Mouse (Mus musculus) limb, embryonic 11.5 days (tissue): Measurements from ENCODE around the gene Akr1c13. TPM values are rescaled to one million over a fixed set of nuclear protein-coding genes. Genes with fewer than 3 reads are reported as not detected.
"Not testable (repeated sequence)": the region's sequence is repeated elsewhere in the genome, so short reads cannot be mapped to it uniquely, and the experiment has no call there.

Experiments
- ATAC-seq: fragments of 200-750 bp; cut with Nextera tagmentation; 2 replicates; pipeline ENCODE4 v1.8.0; 2017; ENCODE audit warnings: low read depth; ENCODE audit not compliant: insufficient number of reproducible peaks, low FRiP score, low TSS enrichment
- DNase-seq: peaks from one replicate; pipeline ENCODE4 v3.0.0-alpha.2; 2015; ENCODE audit warnings: low spot score
- H3K27ac ChIP-seq: fragments of 300-500 bp; sonication (generic); replicated peaks from 2 replicates; pipeline ENCODE4 v1.5.1; 2014; ENCODE audit warnings: low read depth, mild to moderate bottlenecking, low read length
- H3K27me3 ChIP-seq: fragments of 300-500 bp; sonication (generic); 2 replicates; pipeline ENCODE4 v1.6.1; 2014; ENCODE audit warnings: mild to moderate bottlenecking, low read length, mixed read lengths; ENCODE audit not compliant: control insufficient read depth, insufficient read depth
- H3K36me3 ChIP-seq: fragments of 300-500 bp; sonication (generic); 2 replicates; pipeline ENCODE4 v1.6.1; 2014; ENCODE audit warnings: mild to moderate bottlenecking, low read length, moderate library complexity, mixed read lengths; ENCODE audit not compliant: control insufficient read depth, insufficient read depth
- H3K4me1 ChIP-seq: fragments of 300-500 bp; sonication (generic); 2 replicates; pipeline ENCODE4 v1.6.1; 2014; ENCODE audit warnings: low read length, mixed read lengths; ENCODE audit not compliant: control insufficient read depth, insufficient read depth
- H3K4me2 ChIP-seq: fragments of 300-500 bp; sonication (generic); 2 replicates; pipeline ENCODE4 v1.6.1; 2014; ENCODE audit warnings: low read depth, mild to moderate bottlenecking, moderate library complexity; ENCODE audit not compliant: severe bottlenecking
- H3K4me3 ChIP-seq: fragments of 300-500 bp; sonication (generic); 2 replicates; pipeline ENCODE4 v1.5.1; 2014; ENCODE audit warnings: low read depth, low read length
- H3K9ac ChIP-seq: fragments of 300-500 bp; sonication (generic); 2 replicates; pipeline ENCODE4 v1.6.1; 2014; ENCODE audit warnings: mild to moderate bottlenecking, low read length
- H3K9me3 ChIP-seq: fragments of 300-500 bp; sonication (generic); 2 replicates; pipeline ENCODE4 v1.6.1; 2016; ENCODE audit warnings: low read length; ENCODE audit not compliant: control insufficient read depth
- WGBS: fragments of 180-500 bp; shearing (Covaris S2); extraction: QIAGEN DNeasy Blood & Tissue Kit; methylation state at CpG from one replicate; pipeline ENCODE4 v1.1.7; 2014; 5-methylcytosine and 5-hydroxymethylcytosine counted together
- polyA plus RNA-seq: library from polyadenylated mRNA; unstranded; fragments of >200 nt; fragmentation: Nextera tagmentation; extraction: Ambion mirVana; gene quantifications from 2 replicates; pipeline ENCODE4 v1.2.1, GENCODE M21; 2014

The Akr1c13 gene
- polyA plus RNA-seq, 1 experiment from 2014 or later = 1.2 TPM

GRCm38 (mm10) chr13:4183116-4183515 is 7.8 kb upstream of the Akr1c13 start:
- ATAC-seq (no peak), DNase-seq (no peak)
- Histone ChIP-seq H3K27me3 (no peaks in the 10 kb centered on the region), H3K9me3 (no peaks in the 10 kb centered on the region), H3K4me3 (no peak overlapping the region), H3K9ac (no peak overlapping the region), H3K27ac (no peak overlapping the region), H3K4me1 (no peaks in the 10 kb centered on the region), H3K4me2 (no peak overlapping the region), H3K36me3 (no peaks in the 10 kb centered on the region)
- WGBS = 76% methylated on average over 9 of the region's 9 CpGs

GRCm38 (mm10) chr13:4186641-4187411 is 4.1 kb upstream of the Akr1c13 start:
- H3K27me3 ChIP-seq, H3K36me3 ChIP-seq, H3K4me1 ChIP-seq, H3K9me3 ChIP-seq, H3K27ac ChIP-seq, H3K4me3 ChIP-seq, H3K4me2 ChIP-seq, H3K9ac ChIP-seq, ATAC-seq: not testable (repeated sequence)
- peak; percentile 44 for DNase-seq
- WGBS = 57% methylated on average over 7 of the region's 7 CpGs

- DNase-seq (no peak), ATAC-seq (no peak)
- Histone ChIP-seq H3K4me3 (no peak overlapping the region), H3K27me3 (no peaks in the 10 kb centered on the region), H3K27ac (no peak overlapping the region), H3K9ac (no peak overlapping the region), H3K9me3 (no peaks in the 10 kb centered on the region), H3K4me1 (no peaks in the 10 kb centered on the region), H3K36me3 (no peaks in the 10 kb centered on the region), H3K4me2 (no peak overlapping the region)
- WGBS = 79% methylated on average over 2 of the region's 2 CpGs
Observed at GRCm38 (mm10) chr13:4188174-4188573, 2.8 kb upstream of the Akr1c13 start.

GRCm38 (mm10) chr13:4192511-4192910 is 1.6 kb downstream of the Akr1c13 start:
- Histone ChIP-seq H3K4me3 (no peak overlapping the region), H3K27me3 (no peaks in the 10 kb centered on the region), H3K36me3 (no peaks in the 10 kb centered on the region), H3K27ac (no peak overlapping the region), H3K4me2 (no peak overlapping the region), H3K9me3 (no peaks in the 10 kb centered on the region), H3K4me1 (no peaks in the 10 kb centered on the region), H3K9ac (no peak overlapping the region)
- no peak for DNase-seq
- ATAC-seq = no peak
- 79% methylated on average over 3 of the region's 3 CpGs for WGBS

- H3K9me3 ChIP-seq = no peaks in the 10 kb centered on the region
Observed at GRCm38 (mm10) chr13:4206147-4206903, 15.4 kb downstream of the Akr1c13 start.

GRCm38 (mm10) chr13:4211560-4212299 is 20.8 kb downstream of the Akr1c13 start:
- Histone ChIP-seq H3K27ac (no peak overlapping the region), H3K27me3 (no peaks in the 10 kb centered on the region), H3K4me3 (no peak overlapping the region), H3K4me2 (no peak overlapping the region), H3K4me1 (no peaks in the 10 kb centered on the region), H3K36me3 (no peaks in the 10 kb centered on the region), H3K9me3 (no peaks in the 10 kb centered on the region), H3K9ac (no peak overlapping the region)
- 78% methylated on average over 20 of the region's 20 CpGs for WGBS
- ATAC-seq (no peak), DNase-seq (no peak)

More at GRCm38 (mm10) chr13:4206147-4206903, 15.4 kb downstream of the Akr1c13 start:
- ATAC-seq = no peak
- Histone ChIP-seq H3K4me1 (no peaks in the 10 kb centered on the region), H3K36me3 (no peaks in the 10 kb centered on the region), H3K27me3 (no peaks in the 10 kb centered on the region), H3K27ac (no peak overlapping the region), H3K4me2 (no peak overlapping the region), H3K9ac (no peak overlapping the region), H3K4me3 (no peak overlapping the region)
- DNase-seq = no peak
- WGBS = 36% methylated on average over 1 of the region's 1 CpGs

- Histone ChIP-seq H3K36me3 (no peaks in the 10 kb centered on the region), H3K27me3 (no peaks in the 10 kb centered on the region), H3K27ac (no peak overlapping the region), H3K4me3 (no peak overlapping the region), H3K4me2 (no peak overlapping the region), H3K9ac (no peak overlapping the region), H3K4me1 (no peaks in the 10 kb centered on the region), H3K9me3 (no peaks in the 10 kb centered on the region)
- no peak for ATAC-seq
- DNase-seq = no peak
- WGBS = 78% methylated on average over 3 of the region's 3 CpGs
Observed at GRCm38 (mm10) chr13:4212309-4212708, 21.4 kb downstream of the Akr1c13 start.

- WGBS = 74% methylated on average over 1 of the region's 1 CpGs
- ATAC-seq, H3K36me3 ChIP-seq, H3K27ac ChIP-seq, H3K27me3 ChIP-seq, H3K4me1 ChIP-seq, H3K4me3 ChIP-seq, H3K4me2 ChIP-seq, DNase-seq, H3K9me3 ChIP-seq, H3K9ac ChIP-seq: not testable (repeated sequence)
Observed at GRCm38 (mm10) chr13:4215496-4215895, 24.5 kb downstream of the Akr1c13 start.
